Mouse (Mus musculus): ENCODE results near the gene Tex37. TPM values are rescaled to one million over a fixed set of nuclear protein-coding genes. Genes with fewer than 3 reads are reported as not detected.

The Tex37 gene
- not detected for polyA plus RNA-seq (2017; shearing (Covaris generic))

DNA sequence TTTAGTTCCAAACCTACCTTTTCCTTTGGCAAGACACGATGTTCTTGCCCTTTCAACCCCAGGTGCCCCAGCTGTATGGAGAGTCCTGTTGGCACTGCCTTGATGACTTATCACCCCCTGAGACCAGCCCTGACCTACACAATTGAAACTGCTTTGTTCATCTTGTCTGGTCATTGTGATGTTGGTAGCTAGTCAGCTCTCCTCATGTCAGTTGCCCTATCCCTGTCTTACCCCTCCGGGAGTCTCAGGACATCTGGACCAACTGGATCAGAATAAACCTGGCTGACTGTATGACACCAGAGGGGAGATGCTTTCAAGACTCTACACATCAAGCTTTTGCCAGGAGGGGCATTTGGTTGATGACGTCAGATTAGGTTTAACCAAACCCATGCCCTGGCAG, at the start of gene Tex37:
Gene Tex37, minus strand, starts transcription at position 101 of the 400 bp plus-strand sequence.

DNA sequence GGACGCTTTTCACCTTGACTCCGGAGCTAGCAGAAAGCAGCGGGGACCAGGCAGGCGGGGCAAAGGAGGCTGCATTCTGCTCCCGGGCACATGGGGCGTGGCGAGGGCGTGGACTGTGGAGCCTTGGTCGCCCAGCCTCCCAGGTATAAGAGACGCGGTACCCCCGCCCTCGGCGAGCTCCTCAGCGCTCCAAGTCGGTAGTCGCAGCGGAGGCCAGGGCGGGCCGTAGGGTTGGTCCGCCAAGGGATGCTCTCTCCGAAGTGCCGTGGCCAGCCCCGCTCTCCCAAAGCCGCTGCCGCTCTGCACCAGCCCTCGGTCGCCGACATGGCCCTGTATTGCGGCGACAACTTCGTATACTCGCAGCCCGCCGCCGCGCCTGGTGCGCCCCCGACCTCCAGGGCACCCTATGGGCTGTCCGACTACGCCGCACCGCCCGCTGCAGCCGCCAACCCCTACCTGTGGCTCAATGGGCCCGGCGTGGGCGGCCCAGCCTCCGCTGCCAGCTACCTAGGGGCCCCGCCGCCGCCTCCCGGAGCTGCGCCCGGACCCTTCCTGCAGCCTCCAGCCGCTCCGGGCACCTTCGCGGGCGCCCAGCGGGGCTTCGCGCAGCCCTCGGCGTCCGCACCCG, 37.7 kb upstream of the Tex37 start, which contains the start of gene Foxi3:
Gene Foxi3, plus strand, starts transcription at position 247 of the 628 bp plus-strand sequence.

Other genes with a start within 250 kb of the Tex37 start
- 2.9 TPM for gene Rpia, start 126.7 kb downstream of the Tex37 start, polyA plus RNA-seq (2017; shearing (Covaris generic))
- gene Eif2ak3, start 74.4 kb downstream of the Tex37 start, polyA plus RNA-seq (2017; shearing (Covaris generic)): 2.1 TPM
- not detected for gene Foxi3, start 37.6 kb upstream of the Tex37 start, polyA plus RNA-seq (2017; shearing (Covaris generic))
- 3.4 TPM for gene Thnsl2, start 225.5 kb upstream of the Tex37 start, polyA plus RNA-seq (2017; shearing (Covaris generic))